Mouse (Mus musculus) olfactory bulb, adult 2 months (tissue): ENCODE results near the gene Grhpr.

Source experiments
- CTCF ChIP-seq: fragments of 200-500 bp; IDR thresholded peaks from 2 replicates; pipeline ENCODE4 v1.5.1; 2012; ENCODE audit warnings: low read depth, mild to moderate bottlenecking, low read length, moderate library complexity; ENCODE audit not compliant: insufficient read depth
- POLR2A ChIP-seq: fragments of 200-500 bp; IDR thresholded peaks from 2 replicates; pipeline ENCODE4 v1.6.1; 2012; ENCODE audit warnings: mild to moderate bottlenecking, low read depth, low read length, moderate library complexity; ENCODE audit not compliant: insufficient read depth

DNA sequence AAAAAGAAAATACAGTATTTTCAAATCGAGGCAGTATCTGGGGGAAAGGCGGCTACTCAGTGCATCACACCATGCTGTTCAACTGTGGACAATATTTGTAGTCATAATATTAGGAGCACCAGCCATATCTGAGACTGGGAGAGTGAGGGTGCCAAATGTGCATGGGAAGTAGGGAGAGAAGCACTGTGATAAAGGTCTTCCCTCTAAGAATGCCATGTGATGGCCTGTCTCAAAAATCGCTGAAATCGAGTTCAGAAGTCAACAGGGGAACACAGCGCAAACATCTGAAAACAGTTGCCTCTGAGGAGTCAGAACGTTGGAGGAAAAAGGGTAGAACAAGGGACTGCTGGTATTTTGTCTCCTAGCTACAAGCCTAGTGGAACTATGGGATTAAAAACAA lies 18.8 kb downstream of the Grhpr start:
- TF ChIP-seq POLR2A (no peak), CTCF (no peak)
